Mouse (Mus musculus) testis, adult 2 months (tissue): Measurements from ENCODE around the gene Rbm19.
A peak's percentile ranks its signal among the peaks of the same experiment; 100 is the strongest.

ENCODE experiments used
- CTCF ChIP-seq: fragments of 200-500 bp; IDR thresholded peaks from 2 replicates; pipeline ENCODE4 v1.5.1; 2012; ENCODE audit warnings: low read depth, mild to moderate bottlenecking, inconsistent platforms, low read length, moderate library complexity; ENCODE audit not compliant: control insufficient read depth, insufficient read depth, insufficient replicate concordance
- POLR2A ChIP-seq: fragments of 200-500 bp; IDR thresholded peaks from 2 replicates; pipeline ENCODE4 v1.6.1; 2012; ENCODE audit warnings: low read depth, mild to moderate bottlenecking, inconsistent platforms, low read length, moderate library complexity; ENCODE audit not compliant: control insufficient read depth

GRCm38 (mm10) chr5:120116261-120117050 lies at the start of gene Rbm19:
- TF ChIP-seq POLR2A: peak; percentile 84
- no peak for TF ChIP-seq CTCF
